Mouse (Mus musculus) mouse embryonic stem cell (cell line): ENCODE results near the gene Numb.

Experiments used
- in situ Hi-C, 2 experiments: fragments of 300-500 bp; cut with MboI; formaldehyde crosslinking; loops; 1 replicate in 1 of 2; 3 replicates in 1 of 2; pipeline ENCODE4 v1.14.3; 2019 to 2020; ENCODE audit warnings: low sequenced_read_pairs in 2 of 2, low pct_unique_long_range_greater_than_20kb in 1 of 2, mixed read lengths in 1 of 2; ENCODE audit not compliant: unreplicated experiment in 1 of 2

Numb gene

GRCm38 (mm10) chr12:83767833-83768232 lies 153.9 kb downstream of the Numb start:
- in situ Hi-C loops = loop anchor here (10.0 to 25.0 kb wide), 2 partner anchors 53 to 656 kb away; no protein-coding TSS in a partner anchor

- in situ Hi-C loops = loop anchor here (10.0 to 25.0 kb wide), 2 partner anchors 51 to 654 kb away; no protein-coding TSS in a partner anchor
Observed at GRCm38 (mm10) chr12:83765965-83766603, 155.7 kb downstream of the Numb start.

DNA sequence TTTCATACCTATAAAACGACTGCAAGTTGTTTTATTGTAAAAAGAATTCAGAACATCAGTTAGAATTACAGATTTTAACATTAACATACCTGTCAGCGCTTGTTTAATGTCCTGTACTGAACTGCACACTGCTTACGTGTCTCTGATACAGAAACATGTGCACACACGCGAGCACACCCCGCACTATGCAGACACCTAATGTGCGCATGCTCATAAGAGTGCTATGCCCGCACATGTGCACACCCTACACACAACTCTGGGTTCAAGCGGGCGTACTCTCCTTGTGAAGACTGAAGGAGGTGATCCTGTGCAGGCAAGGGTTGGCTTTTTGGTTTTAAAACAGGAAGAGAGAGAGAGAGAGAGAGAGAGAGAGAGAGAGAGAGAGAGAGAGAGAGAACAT lies 157.2 kb downstream of the Numb start:
- in situ Hi-C loops = loop anchor here (10.0 to 25.0 kb wide), 2 partner anchors 50 to 652 kb away; no protein-coding TSS in a partner anchor

DNA sequence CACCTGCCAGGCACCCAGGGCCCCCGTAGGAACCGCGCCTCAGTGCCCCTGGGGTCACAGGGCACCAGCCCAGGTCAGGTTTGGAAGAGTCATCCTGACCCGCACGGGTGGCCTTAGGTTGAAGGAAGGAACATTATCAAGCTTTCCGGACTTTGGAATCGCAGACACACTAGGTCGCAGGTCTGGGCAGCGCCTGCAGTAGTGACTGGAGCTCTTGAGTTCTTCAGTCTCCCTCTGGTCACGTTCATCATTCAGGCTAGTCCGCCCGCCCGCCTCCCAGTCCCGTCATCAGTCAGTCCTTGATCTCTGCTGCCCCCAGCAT lies 157.7 kb downstream of the Numb start:
- in situ Hi-C loops = loop anchor here (10.0 to 25.0 kb wide), 2 partner anchors 49 to 652 kb away; no protein-coding TSS in a partner anchor

- in situ Hi-C loops = loop anchor here (10.0 to 25.0 kb wide), 2 partner anchors 49 to 651 kb away; no protein-coding TSS in a partner anchor
Observed at GRCm38 (mm10) chr12:83763311-83764043, 158.3 kb downstream of the Numb start, which contains the start of gene Papln. Papln (plus strand) TSS chr12:83763634.

DNA sequence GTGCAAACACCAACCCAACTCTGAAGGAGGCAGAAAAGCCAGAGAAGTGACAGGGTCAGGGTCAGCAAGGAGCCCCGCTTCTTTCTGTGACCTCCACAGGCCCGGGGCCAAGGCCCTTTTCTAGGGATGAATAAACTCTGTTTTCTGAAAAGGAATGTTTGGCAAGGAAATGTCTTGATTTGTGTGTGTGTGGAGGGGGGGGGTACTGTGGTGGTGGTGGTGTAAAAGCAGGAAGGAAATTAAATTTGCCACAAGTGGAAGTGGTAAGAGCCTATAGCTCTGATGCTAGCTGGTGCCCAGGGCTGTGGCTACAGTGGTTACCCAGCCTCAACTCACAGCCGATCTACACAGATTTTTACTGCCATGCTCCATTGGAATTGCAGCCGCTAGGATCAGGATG lies 159.0 kb downstream of the Numb start:
- in situ Hi-C loops = loop anchor here (10.0 to 25.0 kb wide), 2 partner anchors 48 to 650 kb away; no protein-coding TSS in a partner anchor

DNA sequence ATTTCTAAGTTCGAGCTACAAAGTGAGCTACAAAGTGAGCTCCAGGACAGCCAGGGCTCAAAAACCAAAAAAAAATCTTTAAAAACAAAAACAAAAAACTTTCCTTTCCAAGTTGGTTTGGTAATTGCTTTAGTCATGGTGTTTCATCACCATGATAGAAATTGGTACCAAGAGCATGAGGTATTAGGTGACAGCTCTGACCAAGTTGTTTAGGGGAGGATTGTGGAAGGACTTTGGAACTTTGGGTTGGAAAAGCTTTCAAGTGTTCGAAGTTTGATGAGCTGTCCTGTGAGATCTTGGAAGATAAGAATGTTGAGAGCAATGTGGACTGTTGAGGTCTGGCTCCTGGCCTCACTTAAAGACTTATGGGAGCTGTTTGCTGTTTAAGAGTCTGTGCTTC lies 161.5 kb downstream of the Numb start:
- in situ Hi-C loops = loop anchor here (10.0 to 25.0 kb wide), 2 partner anchors 45 to 648 kb away; no protein-coding TSS in a partner anchor

DNA sequence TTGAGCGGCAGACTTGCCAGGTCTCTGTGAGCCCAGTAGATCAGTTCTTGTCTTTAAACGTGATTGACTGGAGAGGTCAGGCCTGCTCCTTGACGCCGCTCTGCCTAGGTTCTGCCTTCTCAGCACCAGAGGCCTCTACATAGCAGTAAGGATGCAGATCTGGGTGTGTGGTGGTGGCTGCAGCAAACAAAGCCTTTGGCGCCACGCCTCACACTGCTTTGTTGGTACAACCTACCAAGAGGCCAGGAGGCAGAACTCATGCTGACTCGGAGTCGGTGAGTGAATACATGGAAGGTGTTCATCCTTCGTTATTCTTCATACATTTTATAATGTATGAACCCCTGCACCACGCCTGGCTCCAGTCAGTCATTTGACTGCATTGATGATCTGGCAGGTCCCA lies 163.0 kb downstream of the Numb start:
- in situ Hi-C loops = loop anchor here in 1 of 2 experiments (25.0 kb wide), 1 partner anchor 646 kb away; no protein-coding TSS in a partner anchor

DNA sequence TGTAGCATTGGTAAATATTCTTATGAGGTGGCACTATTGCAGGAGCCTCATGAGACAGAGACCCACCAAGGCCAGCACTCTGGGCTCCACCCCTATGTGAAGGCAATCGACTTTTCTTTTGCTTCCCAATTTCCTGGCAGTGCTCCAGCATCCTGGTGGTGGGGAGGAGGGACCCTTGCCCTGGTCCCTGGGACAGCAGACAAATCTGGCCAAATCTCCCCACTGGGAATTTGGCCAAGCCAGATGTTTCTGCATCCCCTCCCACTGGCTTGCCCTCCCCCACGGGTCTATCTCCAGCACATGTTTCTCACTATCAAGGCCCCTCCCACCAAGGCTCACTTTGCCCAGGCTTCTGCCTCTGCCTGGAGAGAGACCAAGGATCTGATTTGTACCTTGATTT lies 169.2 kb downstream of the Numb start:
- in situ Hi-C loops = loop anchor here in 1 of 2 experiments (25.0 kb wide), 1 partner anchor 640 kb away; no protein-coding TSS in a partner anchor

GRCm38 (mm10) chr12:83749186-83749585 lies 172.5 kb downstream of the Numb start:
- in situ Hi-C loops = no loop called here
